Mouse (Mus musculus) kidney, postnatal 25 days (tissue): Measurements from ENCODE around the gene Prom1.

Experiments
- DNase-seq, 2 experiments: peaks; one replicate each; pipeline ENCODE4 v3.0.0; 2021; ENCODE audit warnings: mixed read lengths in 2 of 2

Prom1 gene

DNA sequence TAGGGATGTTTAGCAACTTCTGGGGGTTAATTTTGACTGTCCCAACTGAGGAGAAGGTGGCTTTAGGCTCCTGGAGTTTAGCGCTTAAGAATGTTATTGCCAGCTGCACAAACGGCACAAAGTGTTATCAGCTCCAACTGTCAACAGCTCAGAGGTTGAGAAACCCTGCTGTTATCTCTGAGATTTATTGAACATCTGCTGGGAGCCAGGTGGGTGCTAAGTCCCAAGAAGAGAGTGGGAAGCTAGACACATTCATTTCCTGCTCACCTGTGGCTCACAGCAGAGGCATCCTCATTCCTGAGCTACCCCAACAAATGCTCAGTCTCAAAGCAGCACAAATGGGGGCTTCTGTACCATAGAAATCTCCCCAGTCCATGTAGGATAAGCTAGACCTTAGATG lies 130.7 kb downstream of the Prom1 start:
- DNase-seq: no peak

GRCm38 (mm10) chr5:43970532-43970931 lies 131.3 kb downstream of the Prom1 start:
- no peak for DNase-seq

- DNase-seq: no peak
Measured at GRCm38 (mm10) chr5:43968634-43969033, 133.2 kb downstream of the Prom1 start.

DNA sequence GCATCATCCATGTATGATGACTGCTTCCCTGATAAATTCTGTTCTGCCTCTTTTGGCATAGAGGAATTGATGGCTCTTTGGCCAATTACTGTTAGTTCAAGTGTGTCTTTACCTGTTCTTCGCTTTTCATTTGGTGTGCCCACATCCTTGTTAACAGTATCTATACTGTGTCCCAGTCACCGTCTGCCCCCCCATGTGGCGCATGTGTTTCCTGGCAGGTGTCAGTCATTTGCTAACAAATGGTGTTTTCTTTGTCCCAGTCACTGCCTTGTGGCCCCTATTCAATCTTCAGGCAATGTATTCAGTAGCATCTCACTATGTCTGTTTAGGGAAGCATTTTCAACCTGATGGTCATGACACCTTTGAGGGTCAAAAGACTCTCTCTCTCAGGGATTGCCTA lies 140.8 kb downstream of the Prom1 start:
- DNase-seq: no peak

DNA sequence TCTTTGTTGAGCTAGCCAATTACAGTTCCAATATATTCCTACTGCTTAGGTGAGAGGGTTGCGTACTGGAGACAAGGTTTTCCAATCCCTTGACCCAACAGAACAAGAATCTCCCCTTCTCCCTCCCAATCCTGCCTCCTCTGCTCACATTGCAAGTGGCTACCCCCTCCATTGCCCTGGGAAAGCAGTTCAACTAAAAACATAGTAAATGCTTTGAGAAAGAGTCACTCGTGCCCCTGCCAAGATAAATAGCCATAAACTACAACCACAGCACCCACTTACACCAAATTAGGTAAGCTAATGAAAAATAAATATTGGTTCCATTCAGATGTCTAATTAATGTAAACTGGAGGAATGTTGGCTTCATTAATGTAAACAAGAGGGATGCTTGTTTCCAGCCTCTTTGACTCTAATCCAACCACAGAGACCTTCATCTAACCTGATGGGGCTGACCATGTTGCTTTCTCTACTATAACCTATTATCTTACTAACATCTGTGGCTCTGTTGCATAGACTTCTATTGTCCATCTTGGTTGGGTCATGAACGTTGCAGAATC lies 141.9 kb downstream of the Prom1 start:
- DNase-seq: no peak

DNA sequence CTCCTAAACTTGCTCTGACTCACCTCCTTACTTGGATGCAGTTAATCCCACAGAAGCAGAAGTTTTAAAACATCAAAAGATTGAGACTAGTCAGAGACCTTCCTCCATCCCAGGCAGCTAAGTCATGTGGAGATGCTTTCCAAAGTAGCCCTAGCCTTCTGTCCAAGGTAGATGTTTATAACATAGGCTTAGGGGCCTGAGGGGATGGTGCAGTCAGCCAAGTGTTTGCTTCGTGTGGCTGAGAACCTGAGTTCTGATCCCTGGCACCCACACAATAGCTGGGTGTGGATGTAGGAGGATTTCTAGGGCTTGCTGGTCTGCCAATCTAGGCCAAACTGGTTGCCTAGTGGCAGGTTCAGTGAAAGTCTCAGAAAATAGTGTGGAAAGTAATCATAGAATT lies 148.6 kb downstream of the Prom1 start:
- no peak for DNase-seq

DNA sequence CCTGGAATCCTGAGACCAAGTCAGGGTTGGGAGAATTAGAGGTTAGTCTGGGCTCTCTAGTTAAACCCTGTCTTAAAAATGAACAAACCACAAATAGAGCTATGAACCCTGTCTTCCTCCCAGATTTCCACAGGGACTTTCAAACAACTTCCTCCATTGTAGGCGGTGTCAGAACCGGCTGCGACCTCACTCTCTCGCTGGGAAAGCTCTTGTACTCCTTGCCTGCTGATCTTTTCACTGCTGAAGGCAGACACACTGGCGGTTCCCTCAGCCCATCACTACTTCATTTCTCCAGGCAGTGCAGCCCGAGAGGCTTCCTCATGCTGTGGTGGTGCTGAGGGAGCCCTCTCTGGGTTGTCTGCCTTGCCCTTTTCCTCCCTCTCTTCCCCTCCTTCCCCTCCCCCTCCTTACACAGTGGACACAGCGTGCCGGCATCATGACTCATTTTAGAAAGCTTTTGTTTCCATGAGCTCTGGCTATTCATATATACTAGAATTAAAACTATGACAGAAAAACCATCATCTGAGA lies 153.0 kb downstream of the Prom1 start:
- peak; percentile 9 to 40 for DNase-seq

GRCm38 (mm10) chr5:43948111-43948743 lies 153.6 kb downstream of the Prom1 start:
- DNase-seq: peak; percentile 80 to 93

- DNase-seq: no peak
Measured at GRCm38 (mm10) chr5:43947330-43947977, 154.4 kb downstream of the Prom1 start.
